Mouse (Mus musculus): ENCODE measurements around the gene Park7.

DNA sequence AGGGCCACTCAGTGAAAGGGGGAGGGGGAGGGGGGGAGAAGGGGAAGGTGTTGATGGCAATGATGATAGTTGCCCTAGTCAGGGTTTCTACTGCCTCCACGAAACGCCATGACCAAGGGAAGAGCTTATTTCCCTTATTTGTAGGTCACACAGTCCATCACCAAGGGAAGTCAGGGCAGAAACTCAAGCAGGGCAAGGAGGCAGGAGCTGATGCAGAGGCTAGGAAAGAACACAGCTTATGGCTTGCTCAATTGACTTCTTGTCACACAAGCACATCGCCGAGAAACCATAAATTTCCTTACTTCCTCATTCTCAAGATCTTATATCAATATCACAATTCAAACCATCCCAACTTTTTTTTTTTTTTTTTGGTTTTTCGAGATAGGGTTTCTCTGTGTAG lies 22.9 kb downstream of the Park7 start:
- TF ChIP-seq CTCF (IDR thresholded peaks at IDR 0.05; ENCODE audit: low read depth) (no peak), EP300 (IDR thresholded peaks at IDR 0.05; ENCODE audit: low read depth) (no peak)
